Mouse (Mus musculus) mature B cell (primary cell): ENCODE results near the gene Ssxb2.
"Not testable (repeated sequence)": the region's sequence is repeated elsewhere in the genome, so short reads cannot be mapped to it uniquely, and the experiment has no call there.

Experiments
- in situ Hi-C: fragments of 300-500 bp; cut with MboI; formaldehyde crosslinking; loops from 2 replicates; pipeline ENCODE4 v1.14.3; 2019

Ssxb2 gene

DNA sequence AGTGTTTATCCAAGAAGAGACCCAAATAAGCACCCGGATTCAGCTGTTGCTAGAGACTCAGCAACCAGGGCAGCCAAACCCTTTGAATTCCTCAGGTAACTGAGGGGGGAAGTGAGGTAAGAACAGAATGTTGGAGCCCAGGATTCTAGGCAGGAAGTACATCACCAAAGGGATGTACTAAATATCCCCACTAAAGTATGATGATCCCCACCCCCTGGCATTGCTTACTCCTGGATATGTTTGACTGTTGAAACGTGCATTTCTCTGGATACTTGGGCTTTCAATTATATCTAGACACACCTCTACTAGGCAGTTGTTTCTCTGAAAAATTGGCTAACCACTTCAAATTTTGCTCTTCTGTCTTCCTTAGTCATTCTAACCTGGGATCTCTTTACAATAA is at the start of gene Ssxb2:
Gene Ssxb2, minus strand, starts transcription at position 101 of the 400 bp plus-strand sequence.
- in situ Hi-C loops, result not testable (repeated sequence)

DNA sequence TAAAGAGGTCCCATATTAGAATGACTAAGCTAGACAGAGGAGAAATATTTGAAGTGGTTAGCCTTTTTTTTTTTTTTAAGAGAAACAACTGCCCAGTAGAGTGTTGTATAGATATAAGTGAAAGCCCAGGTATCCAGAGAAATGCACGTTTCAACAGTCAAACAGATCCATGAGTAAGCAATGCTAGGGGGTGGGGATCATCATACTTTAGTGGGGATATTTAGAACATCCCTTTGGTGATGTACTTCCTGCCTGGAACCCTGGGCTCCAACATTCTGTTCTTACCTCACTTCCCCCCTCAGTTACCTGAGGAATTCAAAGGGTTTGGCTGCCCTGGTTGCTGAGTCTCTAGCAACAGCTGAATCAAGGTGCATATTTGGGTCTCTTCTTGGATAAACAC is 48.5 kb downstream of the Ssxb2 start, which contains the start of gene Ssxb1:
Gene Ssxb1, plus strand, starts transcription at position 301 of the 400 bp plus-strand sequence.
- in situ Hi-C loops, result not testable (repeated sequence)
